Mouse (Mus musculus): ENCODE measurements around the gene 4931440F15Rik. TPM values are rescaled to one million over a fixed set of nuclear protein-coding genes. Genes with fewer than 3 reads are reported as not detected.
"Not testable (repeated sequence)": the region's sequence is repeated elsewhere in the genome, so short reads cannot be mapped to it uniquely, and the experiment has no call there.

Gene 4931440F15Rik
- polyA plus RNA-seq, 2 experiments, result 0.09 to 0.22 TPM

DNA sequence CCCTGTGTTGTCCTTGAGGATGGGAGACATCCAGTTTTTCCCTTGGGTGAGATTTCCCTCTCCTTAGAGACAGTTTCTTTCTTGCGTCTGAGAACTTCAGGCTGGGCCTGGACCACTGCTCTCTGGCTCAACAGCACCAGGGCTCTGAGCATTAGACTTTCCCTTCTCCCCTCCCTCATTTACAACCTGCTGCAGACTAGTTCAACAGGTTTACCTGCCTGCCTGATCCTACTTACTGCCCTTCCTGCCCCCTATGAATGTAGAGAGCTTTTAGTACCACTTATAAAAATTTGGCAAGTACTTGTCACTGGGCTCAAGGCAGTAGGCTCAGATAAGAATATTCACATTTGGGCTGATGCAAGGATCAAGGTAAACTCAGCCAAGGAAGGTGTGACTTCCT lies 533 bp upstream of the 4931440F15Rik start:
- no peak for TF ChIP-seq POLR2A (IDR thresholded peaks at IDR 0.05; ENCODE audit: borderline replicate concordance, extremely low read depth, insufficient read depth, insufficient read length)
- DNase-seq (ENCODE audit: low spot score) (no peak), ATAC-seq (ENCODE audit: low FRiP score, low read depth) (no peak)
- no peak overlapping the region for H3K4me3 ChIP-seq (replicated peaks; ENCODE audit: low read length)
- H3K27ac ChIP-seq (replicated peaks; ENCODE audit: low read depth, low read length), result no peak overlapping the region
- 0 out of 2 replicates have a peak, but pooled peaks cover 18% of the 10 kb centered on the region for H3K27me3 ChIP-seq (ENCODE audit: control insufficient read depth, insufficient read depth, low read length)
- H3K4me1 ChIP-seq (ENCODE audit: control insufficient read depth, insufficient read depth, low read length), result no peaks in the 10 kb centered on the region
- H3K4me2 ChIP-seq (replicated peaks; ENCODE audit: low read depth, low read length, severe bottlenecking), result no peak overlapping the region
- H3K36me3 ChIP-seq (ENCODE audit: control insufficient read depth, insufficient read depth, low read length), result no peaks in the 10 kb centered on the region
- no peaks in the 10 kb centered on the region for H3K9me3 ChIP-seq (ENCODE audit: control insufficient read depth, low read length)
- no peak overlapping the region for H3K9ac ChIP-seq (ENCODE audit: low read depth, low read length, severe bottlenecking)
- 94% methylated on average over 1 of the region's 1 CpGs for WGBS

DNA sequence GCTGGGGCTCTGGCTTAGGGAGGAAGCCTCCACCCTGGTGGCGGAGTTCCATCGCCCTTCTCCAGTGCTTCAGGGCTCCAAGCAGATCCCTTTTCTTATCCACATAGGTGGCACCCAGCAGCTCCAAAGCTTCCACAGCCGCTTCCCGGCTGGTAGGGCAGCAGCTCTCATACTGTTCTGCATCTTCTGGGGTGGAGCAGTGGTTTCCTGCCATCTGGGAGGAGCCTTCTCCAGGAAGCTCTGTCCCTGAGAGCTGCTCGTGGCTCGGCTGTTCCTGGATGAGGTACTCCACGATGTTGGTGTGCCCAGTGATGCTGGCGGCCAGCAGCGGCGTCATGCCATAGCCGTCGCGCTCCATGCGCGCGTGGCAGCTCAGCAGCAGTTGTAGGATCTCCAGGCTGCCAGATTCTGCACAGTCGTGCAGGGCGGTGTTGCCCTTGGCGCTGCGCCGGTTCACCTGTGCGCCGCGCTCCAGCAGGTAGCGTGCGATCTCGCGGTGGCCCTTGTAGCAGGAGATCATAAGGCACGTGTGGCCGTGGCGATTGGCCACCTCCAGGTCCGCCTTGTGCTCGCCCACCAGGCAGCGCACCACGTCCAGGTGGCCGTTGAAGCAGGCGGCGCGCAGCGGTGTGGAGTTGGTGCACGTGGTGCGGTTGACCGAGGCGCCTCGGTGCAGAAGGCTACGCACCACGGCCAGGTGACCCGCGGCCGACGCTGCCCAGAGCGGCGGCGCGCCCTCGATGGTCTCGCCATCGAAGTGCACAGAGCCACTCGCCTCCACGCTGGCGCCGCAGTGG lies 796 bp downstream of the 4931440F15Rik start:
- Histone ChIP-seq H3K4me2 (replicated peaks; ENCODE audit: low read depth, low read length, severe bottlenecking) (peak overlapping the region; percentile 45), H3K4me3 (replicated peaks; ENCODE audit: low read length) (peak overlapping the region; percentile 26), H3K27me3 (ENCODE audit: control insufficient read depth, insufficient read depth, low read length) (0 out of 2 replicates have a peak, but pooled peaks cover 18% of the 10 kb centered on the region)
- H3K27ac ChIP-seq (replicated peaks; ENCODE audit: low read depth, low read length); H3K36me3 ChIP-seq (ENCODE audit: control insufficient read depth, insufficient read depth, low read length); H3K9ac ChIP-seq (ENCODE audit: low read depth, low read length, severe bottlenecking); H3K9me3 ChIP-seq (ENCODE audit: control insufficient read depth, low read length); DNase-seq (ENCODE audit: low spot score); H3K4me1 ChIP-seq (ENCODE audit: control insufficient read depth, insufficient read depth, low read length): not testable (repeated sequence)
- 0 out of 2 replicates have a peak, but pooled peaks have one; percentile 34 for ATAC-seq (ENCODE audit: low FRiP score, low read depth)
- 12% methylated on average over 23 of the region's 62 CpGs for WGBS

DNA sequence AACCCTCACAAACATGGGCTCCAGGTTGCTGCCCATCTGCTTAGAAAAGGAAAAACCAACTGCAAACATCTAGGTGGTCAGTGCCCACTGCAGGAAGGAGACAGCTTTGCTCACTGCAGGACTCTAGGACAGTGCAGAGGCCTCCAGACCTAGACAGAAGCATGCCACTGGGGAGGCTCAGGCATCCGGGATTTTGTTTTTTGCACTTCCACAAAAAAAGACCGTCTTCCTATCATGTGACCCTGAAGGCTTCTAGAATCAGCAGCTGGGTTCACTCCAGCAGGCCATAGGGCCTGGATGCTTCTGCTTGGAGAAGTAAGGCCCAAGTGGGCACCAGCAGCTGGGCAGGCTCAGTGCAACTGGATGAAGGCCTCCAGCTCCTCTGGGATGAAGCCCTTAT lies 2.3 kb downstream of the 4931440F15Rik start:
- TF ChIP-seq POLR2A (IDR thresholded peaks at IDR 0.05; ENCODE audit: borderline replicate concordance, extremely low read depth, insufficient read depth, insufficient read length), result no peak
- no peaks in the 10 kb centered on the region for H3K4me1 ChIP-seq (ENCODE audit: control insufficient read depth, insufficient read depth, low read length)
- H3K4me3 ChIP-seq (replicated peaks; ENCODE audit: low read length), result no peak overlapping the region
- 0 out of 2 replicates have a peak, but pooled peaks cover 18% of the 10 kb centered on the region for H3K27me3 ChIP-seq (ENCODE audit: control insufficient read depth, insufficient read depth, low read length)
- 84% methylated on average over 2 of the region's 2 CpGs for WGBS
- no peak overlapping the region for H3K27ac ChIP-seq (replicated peaks; ENCODE audit: low read depth, low read length)
- no peaks in the 10 kb centered on the region for H3K36me3 ChIP-seq (ENCODE audit: control insufficient read depth, insufficient read depth, low read length)
- H3K4me2 ChIP-seq (replicated peaks; ENCODE audit: low read depth, low read length, severe bottlenecking), result no peak overlapping the region
- no peaks in the 10 kb centered on the region for H3K9me3 ChIP-seq (ENCODE audit: control insufficient read depth, low read length)
- ATAC-seq (ENCODE audit: low FRiP score, low read depth) (no peak), DNase-seq (ENCODE audit: low spot score) (no peak)
- H3K9ac ChIP-seq (ENCODE audit: low read depth, low read length, severe bottlenecking), result no peak overlapping the region

DNA sequence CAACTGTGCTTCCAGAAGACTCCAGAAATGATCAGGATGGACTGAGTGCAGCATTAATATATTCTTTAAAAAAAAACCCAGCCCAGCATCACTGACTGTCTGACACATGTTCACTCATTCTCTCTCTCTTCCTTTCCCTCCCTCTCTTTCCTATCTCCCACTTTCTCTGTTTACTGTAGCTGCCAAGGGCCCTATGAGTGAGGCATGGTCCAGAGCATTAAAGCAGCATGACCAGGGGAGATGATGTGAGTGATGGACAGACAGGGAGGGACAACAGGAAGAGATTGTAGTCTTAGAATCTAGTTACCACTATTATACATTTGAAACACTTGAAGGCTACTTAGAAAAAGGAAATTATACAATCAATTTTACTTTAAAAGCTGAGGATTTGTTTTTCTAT lies 9.8 kb downstream of the 4931440F15Rik start:
- H3K4me1 ChIP-seq (ENCODE audit: control insufficient read depth, insufficient read depth, low read length), result no peaks in the 10 kb centered on the region
- TF ChIP-seq POLR2A (IDR thresholded peaks at IDR 0.05; ENCODE audit: borderline replicate concordance, extremely low read depth, insufficient read depth, insufficient read length), result no peak
- no peak overlapping the region for H3K4me2 ChIP-seq (replicated peaks; ENCODE audit: low read depth, low read length, severe bottlenecking)
- no peak overlapping the region for H3K9ac ChIP-seq (ENCODE audit: low read depth, low read length, severe bottlenecking)
- H3K4me3 ChIP-seq (replicated peaks; ENCODE audit: low read length), result no peak overlapping the region
- no peaks in the 10 kb centered on the region for H3K27me3 ChIP-seq (ENCODE audit: control insufficient read depth, insufficient read depth, low read length)
- DNase-seq (ENCODE audit: low spot score) (no peak), ATAC-seq (ENCODE audit: low FRiP score, low read depth) (no peak)
- H3K27ac ChIP-seq (replicated peaks; ENCODE audit: low read depth, low read length), result no peak overlapping the region
- H3K9me3 ChIP-seq (ENCODE audit: control insufficient read depth, low read length), result no peaks in the 10 kb centered on the region
- no peaks in the 10 kb centered on the region for H3K36me3 ChIP-seq (ENCODE audit: control insufficient read depth, insufficient read depth, low read length)

DNA sequence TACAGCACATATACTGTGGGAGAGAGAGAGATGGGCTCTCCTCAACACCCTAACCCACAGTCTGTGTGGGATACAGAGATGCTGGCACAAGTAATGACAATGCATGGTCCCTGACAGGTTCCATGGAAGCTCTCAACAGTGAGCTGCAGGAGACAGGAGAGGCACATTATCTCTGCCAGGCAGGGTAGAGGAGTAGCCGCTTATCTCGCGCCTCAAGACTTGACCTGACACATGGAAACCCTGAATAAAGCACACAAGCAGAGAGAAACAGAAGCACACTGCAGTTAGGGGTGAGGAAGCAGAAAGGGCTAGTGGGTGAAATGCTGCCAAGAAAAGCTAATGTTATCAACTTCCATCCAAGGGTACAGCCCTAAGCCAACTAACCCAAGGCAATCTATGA lies 10.2 kb downstream of the 4931440F15Rik start:
- H3K9ac ChIP-seq (ENCODE audit: low read depth, low read length, severe bottlenecking), result no peak overlapping the region
- H3K27me3 ChIP-seq (ENCODE audit: control insufficient read depth, insufficient read depth, low read length), result no peaks in the 10 kb centered on the region
- H3K4me3 ChIP-seq (replicated peaks; ENCODE audit: low read length), result no peak overlapping the region
- TF ChIP-seq POLR2A (IDR thresholded peaks at IDR 0.05; ENCODE audit: borderline replicate concordance, extremely low read depth, insufficient read depth, insufficient read length), result no peak
- no peak for ATAC-seq (ENCODE audit: low FRiP score, low read depth)
- H3K4me1 ChIP-seq (ENCODE audit: control insufficient read depth, insufficient read depth, low read length), result no peaks in the 10 kb centered on the region
- no peak for DNase-seq (ENCODE audit: low spot score)
- no peaks in the 10 kb centered on the region for H3K36me3 ChIP-seq (ENCODE audit: control insufficient read depth, insufficient read depth, low read length)
- no peaks in the 10 kb centered on the region for H3K9me3 ChIP-seq (ENCODE audit: control insufficient read depth, low read length)
- no peak overlapping the region for H3K27ac ChIP-seq (replicated peaks; ENCODE audit: low read depth, low read length)
- WGBS, result 91% methylated on average over 3 of the region's 3 CpGs
- no peak overlapping the region for H3K4me2 ChIP-seq (replicated peaks; ENCODE audit: low read depth, low read length, severe bottlenecking)

Data from limb, embryonic 14.5 days (tissue).